In genomic region chr2:130178381-130178705, GRCm38 (mm10) we compare ENCODE assay signal across 8 mouse cellular contexts. TPM values are rescaled to one million over a fixed set of nuclear protein-coding genes. Genes with fewer than 3 reads are reported as not detected.
DNase-seq lines count a peak whose midpoint lies in the region; ATAC-seq and TF ChIP-seq lines count a peak whose summit lies in the region.

No protein-coding gene starts in this region.

- peak overlapping the region; percentile 86 for H3K4me3 ChIP-seq in kidney, adult 2 months (ENCODE audit: insufficient read depth, low read depth, low read length)
- peak overlapping the region; percentile 99 for H3K4me3 ChIP-seq in forebrain, embryonic 13.5 days
- H3K4me3 ChIP-seq in liver, embryonic 16.5 days (ENCODE audit: low read depth, low read length) = peak overlapping the region; percentile 100
- peak overlapping the region; percentile 99 for H3K4me3 ChIP-seq in stomach, postnatal 0 days (ENCODE audit: low read depth, low read length)

- peak overlapping the region; percentile 100 for H3K9ac ChIP-seq in forebrain, embryonic 13.5 days
- H3K9ac ChIP-seq in liver, embryonic 16.5 days (ENCODE audit: low read depth, low read length) = peak overlapping the region; percentile 99
- H3K9ac ChIP-seq in stomach, postnatal 0 days (ENCODE audit: low read length) = peak overlapping the region; percentile 99

- no peaks in the 10 kb centered on the region for H3K27me3 ChIP-seq in kidney, adult 2 months (replicated peaks; ENCODE audit: control insufficient read depth, insufficient read depth, low read length)
- no peaks in the 10 kb centered on the region for H3K27me3 ChIP-seq in forebrain, embryonic 13.5 days
- no peaks in the 10 kb centered on the region for H3K27me3 ChIP-seq in liver, embryonic 16.5 days (ENCODE audit: control insufficient read depth, insufficient read depth, low read depth, low read length)
- no peaks in the 10 kb centered on the region for H3K27me3 ChIP-seq in stomach, postnatal 0 days (ENCODE audit: control insufficient read depth, insufficient read depth, low read length)

- TF ChIP-seq POLR2A in kidney, adult 2 months (IDR thresholded peaks at IDR 0.05; ENCODE audit: low read depth, low read length) = no peak

- DNase-seq in kidney, adult 2 months = no peak
- DNase-seq in kidney, adult 18-20 months = no peak
- DNase-seq in MN1 (ENCODE audit: low spot score) = peak; percentile 21
- no peak for DNase-seq in stomach, postnatal 0 days (ENCODE audit: low spot score)
- DNase-seq in gastrocnemius, postnatal 36 days = no peak

- intact Hi-C loops in gastrocnemius, postnatal 36 days (cut with DNase I) = loop anchor here (5.0 kb wide), 1 partner anchor 99 kb away; no protein-coding TSS in a partner anchor

- no peak for ATAC-seq in forebrain, embryonic 13.5 days
- ATAC-seq in liver, embryonic 16.5 days (ENCODE audit: low read depth) = no peak
- no peak for ATAC-seq in stomach, postnatal 0 days (ENCODE audit: low FRiP score, low TSS enrichment)
- no peak for ATAC-seq in frontal cortex, adult (ENCODE audit: low TSS enrichment)

- H3K27ac ChIP-seq in kidney, adult 2 months (ENCODE audit: insufficient read depth, low read depth, low read length) = peak overlapping the region; percentile 88
- H3K27ac ChIP-seq in forebrain, embryonic 13.5 days = peak overlapping the region; percentile 97
- peak overlapping the region; percentile 81 for H3K27ac ChIP-seq in liver, embryonic 16.5 days (ENCODE audit: low read length)
- H3K27ac ChIP-seq in stomach, postnatal 0 days (replicated peaks) = peak overlapping the region; percentile 98

- TF ChIP-seq EP300 in stomach, postnatal 0 days (optimal IDR thresholded peaks at IDR 0.05) = no peak

- under 1% methylated on average over 11 of the region's 11 CpGs for WGBS in kidney, adult 2 months
- WGBS in forebrain, embryonic 13.5 days = 0% methylated on average over 11 of the region's 11 CpGs
- WGBS in liver, embryonic 16.5 days (ENCODE audit: insufficient replicate concordance) = 0% methylated on average over 11 of the region's 11 CpGs
- WGBS in stomach, postnatal 0 days = under 1% methylated on average over 11 of the region's 11 CpGs

- peaks cover 9% of the 10 kb centered on the region for H3K36me3 ChIP-seq in kidney, adult 2 months (ENCODE audit: control insufficient read depth, insufficient read depth, low read length)
- peaks cover 36% of the 10 kb centered on the region for H3K36me3 ChIP-seq in forebrain, embryonic 13.5 days (ENCODE audit: poor library complexity, severe bottlenecking)
- H3K36me3 ChIP-seq in liver, embryonic 16.5 days (ENCODE audit: control insufficient read depth, insufficient read depth) = peaks cover 31% of the 10 kb centered on the region
- H3K36me3 ChIP-seq in stomach, postnatal 0 days (ENCODE audit: control insufficient read depth, insufficient read depth, low read length) = peaks cover 9% of the 10 kb centered on the region

- no peaks in the 10 kb centered on the region for H3K9me3 ChIP-seq in forebrain, embryonic 13.5 days (replicated peaks)
- no peaks in the 10 kb centered on the region for H3K9me3 ChIP-seq in liver, embryonic 16.5 days (replicated peaks; ENCODE audit: control insufficient read depth, low read length)
- no peaks in the 10 kb centered on the region for H3K9me3 ChIP-seq in stomach, postnatal 0 days (ENCODE audit: control insufficient read depth, low read length)

- H3K4me2 ChIP-seq in forebrain, embryonic 13.5 days = peak overlapping the region; percentile 87
- peak overlapping the region; percentile 95 for H3K4me2 ChIP-seq in liver, embryonic 16.5 days (ENCODE audit: low read depth, low read length)
- H3K4me2 ChIP-seq in stomach, postnatal 0 days (replicated peaks; ENCODE audit: low read depth) = peak overlapping the region; percentile 69

- TF ChIP-seq CTCF in kidney, adult 2 months (conservative IDR thresholded peaks at IDR 0.05; ENCODE audit: insufficient read depth, insufficient read length, low read depth, low read length) = no peak
- TF ChIP-seq CTCF in stomach, postnatal 0 days (IDR thresholded peaks at IDR 0.05; ENCODE audit: low read depth) = no peak

- H3K4me1 ChIP-seq in kidney, adult 2 months (ENCODE audit: control insufficient read depth, insufficient read depth, low read length) = peaks cover 6% of the 10 kb centered on the region
- H3K4me1 ChIP-seq in forebrain, embryonic 13.5 days = peaks cover 22% of the 10 kb centered on the region
- peaks cover 21% of the 10 kb centered on the region for H3K4me1 ChIP-seq in liver, embryonic 16.5 days (ENCODE audit: control insufficient read depth, low read depth, low read length)
- peaks cover 9% of the 10 kb centered on the region; the same call in 1 of the 2 replicates for H3K4me1 ChIP-seq in stomach, postnatal 0 days (replicated peaks; ENCODE audit: control insufficient read depth, insufficient read depth)

RNA-seq across cellular contexts. Expression of gene Snrpb, which starts 0.9 kb away (rescaled TPM):
- polyA plus RNA-seq in kidney, adult 2 months (2012; rRNA removed) = 193 and 194 TPM in 2 replicates
- polyA plus RNA-seq in forebrain, embryonic 13.5 days (2015; fragmentation: Nextera tagmentation; extraction: Ambion mirVana) = 590 and 601 TPM in 2 replicates
- polyA plus RNA-seq in liver, embryonic 16.5 days (2015; fragmentation: Nextera tagmentation; extraction: Ambion mirVana) = 231 and 249 TPM in 2 replicates
- polyA plus RNA-seq in stomach, postnatal 0 days (2015; fragmentation: Nextera tagmentation; extraction: Ambion mirVana) = 306 and 318 TPM in 2 replicates
- total RNA-seq in gastrocnemius, postnatal 36 days (2021) = 100 to 1,000 TPM; 122 to 131 TPM

RNA-seq across cellular contexts. Expression of gene Tmc2, which starts 16.7 kb away (rescaled TPM):
- polyA plus RNA-seq in kidney, adult 2 months (2012; rRNA removed) = not detected in 2 replicates
- polyA plus RNA-seq in forebrain, embryonic 13.5 days (2015; fragmentation: Nextera tagmentation; extraction: Ambion mirVana) = not detected in 2 replicates
- 0.04 and 0.11 TPM in 2 replicates for polyA plus RNA-seq in liver, embryonic 16.5 days (2015; fragmentation: Nextera tagmentation; extraction: Ambion mirVana)
- polyA plus RNA-seq in stomach, postnatal 0 days (2015; fragmentation: Nextera tagmentation; extraction: Ambion mirVana) = 0.02 TPM in 1 of 2 replicates, not detected in the other
- not detected for total RNA-seq in gastrocnemius, postnatal 36 days (2021)
